Mouse (Mus musculus) MEL (cell line): ENCODE results near the gene Timm13. TPM values are rescaled to one million over a fixed set of nuclear protein-coding genes. Genes with fewer than 3 reads are reported as not detected.
A peak's percentile ranks its signal among the peaks of the same experiment; 100 is the strongest.

ENCODE experiments used
- DNase-seq: peaks from one replicate; pipeline ENCODE4 v3.0.0; 2011; ENCODE audit warnings: low read depth, low spot score
- H3K27ac ChIP-seq: 2 replicates; pipeline ENCODE4 v1.5.1; 2012; ENCODE audit warnings: low read depth, mild to moderate bottlenecking, control low read depth, low read length, moderate library complexity; ENCODE audit not compliant: control insufficient read depth
- H3K27me3 ChIP-seq, 2 experiments: fragments of 150-350 bp in 1 of 2; sonication (generic) in 1 of 2; 2 replicates each; pipeline ENCODE4 v1.6.1; 2012; ENCODE audit warnings: low read length in 2 of 2, mild to moderate bottlenecking in 2 of 2, improper control_type of control experiment in 1 of 2, moderate library complexity in 1 of 2; ENCODE audit not compliant: insufficient read depth in 2 of 2, control insufficient read depth in 1 of 2
- H3K36me3 ChIP-seq, 2 experiments: 2 replicates each; pipeline ENCODE4 v1.6.1; 2012 to 2014; ENCODE audit warnings: low read length in 2 of 2, improper control_type of control experiment in 1 of 2, inconsistent platforms in 1 of 2, mild to moderate bottlenecking in 1 of 2; ENCODE audit not compliant: insufficient read depth in 2 of 2, control insufficient read depth in 1 of 2
- H3K4me1 ChIP-seq, 2 experiments: fragments of 150-350 bp in 1 of 2; sonication (generic) in 1 of 2; 2 replicates each; pipeline ENCODE4 v1.6.1; 2012; ENCODE audit warnings: low read length in 2 of 2, improper control_type of control experiment in 1 of 2, mild to moderate bottlenecking in 1 of 2; ENCODE audit not compliant: insufficient read depth in 2 of 2, control insufficient read depth in 1 of 2
- H3K4me3 ChIP-seq, 2 experiments: fragments of 150-350 bp in 1 of 2; sonication (generic) in 1 of 2; 2 replicates each; pipeline ENCODE4 v1.5.1; 2012; ENCODE audit warnings: low read depth in 2 of 2, low read length in 2 of 2, mild to moderate bottlenecking in 2 of 2, moderate library complexity in 2 of 2, control low read depth in 1 of 2, improper control_type of control experiment in 1 of 2; ENCODE audit not compliant: control insufficient read depth in 1 of 2, insufficient read depth in 1 of 2
- H3K79me2 ChIP-seq: 2 replicates; pipeline ENCODE4 v1.6.1; 2012; ENCODE audit warnings: mild to moderate bottlenecking, low read length, moderate library complexity; ENCODE audit not compliant: control insufficient read depth, poor library complexity, insufficient read depth
- H3K9ac ChIP-seq: 2 replicates; pipeline ENCODE4 v1.6.1; 2012; ENCODE audit warnings: low read depth, mild to moderate bottlenecking, control low read depth, low read length, moderate library complexity; ENCODE audit not compliant: control insufficient read depth, poor library complexity, severe bottlenecking
- H3K9me3 ChIP-seq: fragments of 150-350 bp; sonication (generic); replicated peaks from 2 replicates; pipeline ENCODE4 v1.6.1; 2012; ENCODE audit warnings: mild to moderate bottlenecking, low read length, improper control_type of control experiment, moderate library complexity; ENCODE audit not compliant: insufficient read depth
- BHLHE40 ChIP-seq: IDR thresholded peaks from 2 replicates; pipeline ENCODE4 v1.6.1; 2012; ENCODE audit warnings: low read depth, mild to moderate bottlenecking, inconsistent platforms, low read length, improper control_type of control experiment, borderline replicate concordance
- CHD2 ChIP-seq: IDR thresholded peaks from 2 replicates; pipeline ENCODE4 v1.6.1; 2011; ENCODE audit warnings: low read length, improper control_type of control experiment
- EP300 ChIP-seq, 2 experiments: IDR thresholded peaks; 2 replicates each; pipeline ENCODE4 v1.6.1; 2011; ENCODE audit warnings: improper control_type of control experiment in 2 of 2, low read length in 2 of 2, low read depth in 1 of 2, mild to moderate bottlenecking in 1 of 2
- GATA1 ChIP-seq: IDR thresholded peaks from 2 replicates; pipeline ENCODE4 v1.6.1; 2011; ENCODE audit warnings: low read depth, low read length, improper control_type of control experiment
- JUND ChIP-seq: IDR thresholded peaks from 2 replicates; pipeline ENCODE4 v1.6.1; 2011; ENCODE audit warnings: low read depth, mild to moderate bottlenecking, improper control_type of control experiment, low read length
- KAT2A ChIP-seq: conservative IDR thresholded peaks from 2 replicates; pipeline ENCODE4 v1.6.1; 2012; ENCODE audit warnings: low read depth, low read length, improper control_type of control experiment, inconsistent platforms
- MAZ ChIP-seq: IDR thresholded peaks from 2 replicates; pipeline ENCODE4 v1.6.1; 2012; ENCODE audit warnings: low read depth, mild to moderate bottlenecking, inconsistent platforms, low read length, improper control_type of control experiment
- NELFE ChIP-seq: IDR thresholded peaks from 2 replicates; pipeline ENCODE4 v1.6.1; 2011; ENCODE audit warnings: low read depth, low read length, improper control_type of control experiment
- NRF1 ChIP-seq: IDR thresholded peaks from 2 replicates; pipeline ENCODE4 v1.6.1; 2014; ENCODE audit warnings: low read depth, mild to moderate bottlenecking, inconsistent platforms, low read length, improper control_type of control experiment, moderate library complexity; ENCODE audit not compliant: poor library complexity, insufficient read depth, severe bottlenecking
- POLR2A ChIP-seq, 2 experiments: IDR thresholded peaks; 2 replicates each; pipeline ENCODE4 v1.6.1; 2011 to 2012; ENCODE audit warnings: low read length in 2 of 2, mild to moderate bottlenecking in 2 of 2, control low read depth in 1 of 2, improper control_type of control experiment in 1 of 2, low read depth in 1 of 2, moderate library complexity in 1 of 2; ENCODE audit not compliant: control insufficient read depth in 1 of 2, insufficient read depth in 1 of 2, poor library complexity in 1 of 2
- POLR2AphosphoS2 ChIP-seq: IDR thresholded peaks from 2 replicates; pipeline ENCODE4 v1.6.1; 2011; ENCODE audit warnings: low read length, improper control_type of control experiment
- POLR2AphosphoS5 ChIP-seq: IDR thresholded peaks from 2 replicates; pipeline ENCODE4 v1.6.1; 2012; ENCODE audit warnings: low read depth, borderline replicate concordance, mild to moderate bottlenecking, inconsistent platforms, low read length, moderate library complexity, mixed read lengths
- SIN3A ChIP-seq: IDR thresholded peaks from 2 replicates; pipeline ENCODE4 v1.6.1; 2012; ENCODE audit warnings: low read length, improper control_type of control experiment, inconsistent platforms
- SMC3 ChIP-seq: IDR thresholded peaks from 2 replicates; pipeline ENCODE4 v1.6.1; 2011; ENCODE audit warnings: low read depth, low read length, improper control_type of control experiment
- polyA plus RNA-seq, 2 experiments: library from polyadenylated mRNA; stranded (reverse) in 1 of 2; unstranded in 1 of 2; fragments of >175 nt in 1 of 2; fragments of >200 nt in 1 of 2; gene quantifications; 2 replicates each; pipeline versions ENCODE4 v1.2.1 to v1.2.4; 2012; ENCODE audit warnings: low replicate concordance in 2 of 2, low read depth in 1 of 2; ENCODE audit not compliant: insufficient read length in 2 of 2, insufficient read depth in 1 of 2, missing spikeins in 1 of 2
- total RNA-seq: library from RNA; depleted of rRNA; stranded (reverse); fragments of 300-350 nt; gene quantifications from 2 replicates; pipeline ENCODE4 v1.2.3, GENCODE M21; 2012

Timm13 gene
- total and polyA plus RNA-seq, 3 experiments, result 329 to 645 (median 349) TPM

DNA sequence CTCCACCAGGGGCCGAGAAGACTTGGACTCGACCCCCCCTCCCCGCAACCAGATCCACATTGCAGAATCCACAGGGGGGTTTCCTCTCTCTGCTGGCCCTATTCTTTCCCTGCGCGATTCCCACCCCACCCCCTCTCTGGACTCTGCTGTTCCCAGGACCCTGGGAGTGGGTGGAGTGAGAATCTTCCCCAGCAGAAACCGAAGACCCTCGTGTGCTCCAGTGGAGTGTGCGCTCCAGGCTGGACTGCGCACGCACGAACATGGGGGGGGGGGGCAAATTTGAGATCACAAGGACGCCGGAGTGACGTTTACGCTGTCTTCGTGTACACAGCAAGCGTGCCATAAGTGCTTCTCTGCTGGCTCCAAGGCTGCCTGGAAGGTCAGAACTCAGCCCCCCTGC is 34.9 kb upstream of the Timm13 start:
- TF ChIP-seq SIN3A (0 out of 2 replicates have a peak, but pooled peaks have one; percentile 5), POLR2AphosphoS5 (no peak)
- Histone ChIP-seq H3K9me3 (no peaks in the 10 kb centered on the region), H3K27me3 (no peaks in the 10 kb centered on the region), H3K4me3 (no peak overlapping the region), H3K79me2 (peaks cover 6% of the 10 kb centered on the region), H3K9ac (no peak overlapping the region), H3K4me1 (peaks cover 7 to 38% of the 10 kb centered on the region in 2 experiments), H3K36me3 (peaks cover 0 to 11% of the 10 kb centered on the region in 2 experiments; a peak in 2 of 4 replicates), H3K27ac (no peak overlapping the region)
- DNase-seq, result no peak

DNA sequence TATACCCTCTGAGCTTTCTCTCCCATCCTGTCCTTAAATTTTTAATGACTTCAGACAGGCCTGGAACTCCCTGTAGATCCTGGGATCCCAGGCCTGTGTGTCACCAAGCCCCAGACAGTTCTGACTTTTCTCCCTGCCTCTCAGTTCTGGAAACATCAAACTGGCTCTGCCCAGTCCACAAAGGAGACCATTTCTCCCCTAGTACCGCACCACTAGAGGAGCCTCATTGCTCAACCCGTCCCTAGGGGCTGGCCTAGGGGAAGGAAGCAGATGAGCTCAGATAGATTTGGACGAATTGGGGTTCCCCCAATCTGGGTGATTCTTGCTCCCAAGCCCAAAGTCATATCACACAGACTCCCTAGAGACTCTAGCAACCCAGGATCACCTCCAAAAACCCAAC is 34.5 kb upstream of the Timm13 start:
- peaks cover 7 to 38% of the 10 kb centered on the region in 2 experiments for H3K4me1 ChIP-seq
- no peak overlapping the region for H3K27ac ChIP-seq
- peak; percentile 61 for DNase-seq

DNA sequence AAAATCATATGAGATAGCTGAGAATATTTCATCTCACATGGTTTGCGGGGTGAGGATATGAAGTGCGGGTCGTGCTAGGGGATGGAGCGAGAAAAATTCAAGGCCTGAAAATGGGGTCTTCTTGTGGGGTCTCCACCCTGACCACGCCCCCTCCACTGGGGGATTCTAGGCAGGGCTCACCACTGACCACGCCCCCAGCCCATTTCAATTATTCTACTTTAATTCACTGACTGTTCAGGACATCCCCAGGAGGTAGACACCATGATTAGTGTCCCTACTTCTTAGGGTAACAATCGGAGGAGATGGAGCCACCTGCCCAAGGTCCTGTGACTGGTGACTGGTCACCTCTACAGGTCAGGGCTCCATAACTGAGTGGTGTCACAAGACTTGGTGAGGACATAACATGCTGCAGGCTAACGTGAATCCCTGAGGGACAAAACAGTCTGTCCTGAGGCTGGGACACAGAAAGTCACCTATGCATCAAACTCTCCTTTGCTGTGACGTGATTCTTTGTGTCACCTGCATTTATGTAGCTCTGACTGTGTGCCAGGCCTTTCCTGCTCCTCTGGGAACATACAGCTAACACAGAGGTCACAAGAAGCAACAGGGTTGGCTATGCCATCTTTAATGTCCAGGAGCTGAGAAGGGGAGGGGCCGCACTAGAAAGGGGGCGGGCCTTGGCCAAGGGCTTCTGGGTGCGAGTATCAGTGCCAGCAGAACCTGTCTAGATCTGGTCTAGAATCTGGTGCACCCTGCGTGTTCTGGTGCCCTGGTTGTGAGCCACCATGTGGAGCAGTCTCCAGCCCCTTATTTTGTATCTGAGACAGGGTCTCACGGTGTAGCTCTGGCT is 33.6 kb upstream of the Timm13 start:
- H3K79me2 ChIP-seq, result peaks cover 13% of the 10 kb centered on the region
- DNase-seq, result peak; percentile 55
- H3K9ac ChIP-seq, result peak overlapping the region; percentile 65
- peak overlapping the region; percentile 54 to 92 for H3K4me3 ChIP-seq
- TF ChIP-seq EP300 (IDR thresholded peaks at IDR 0.05; ENCODE audit: low read depth in 1 of 2, low read length in 2 of 2) (no peak), POLR2A (IDR thresholded peaks at IDR 0.05; ENCODE audit: control insufficient read depth in 1 of 2, insufficient read depth in 1 of 2, low read depth in 1 of 2, low read length in 2 of 2, poor library complexity in 1 of 2) (0 out of 4 replicates have a peak, but pooled peaks of 1 of the 2 experiments have one; percentile 0), BHLHE40 (no peak), CHD2 (no peak), MAZ (no peak), POLR2AphosphoS2 (0 out of 2 replicates have a peak, but pooled peaks have one; percentile 13)
- peak overlapping the region; percentile 77 for H3K27ac ChIP-seq
- H3K36me3 ChIP-seq, result peaks cover 0 to 11% of the 10 kb centered on the region in 2 experiments; a peak in 2 of 4 replicates
- peaks cover 6 to 36% of the 10 kb centered on the region in 2 experiments for H3K4me1 ChIP-seq
- no peaks in the 10 kb centered on the region for H3K9me3 ChIP-seq
- no peaks in the 10 kb centered on the region for H3K27me3 ChIP-seq

More for the DNA sequence above, 34.5 kb upstream of the Timm13 start:
- no peaks in the 10 kb centered on the region for H3K9me3 ChIP-seq
- H3K4me3 ChIP-seq, result 0 out of 4 replicates have a peak overlapping the region, but pooled peaks of 1 of the 2 experiments have one; percentile 5
- TF ChIP-seq POLR2A (IDR thresholded peaks at IDR 0.05; ENCODE audit: control insufficient read depth in 1 of 2, insufficient read depth in 1 of 2, low read depth in 1 of 2, low read length in 2 of 2, poor library complexity in 1 of 2) (peak in 1 of 2 experiments; percentile 12; a peak in 1 of 4 replicates), KAT2A (no peak), JUND (no peak), SIN3A (0 out of 2 replicates have a peak, but pooled peaks have one; percentile 8), CHD2 (no peak), SMC3 (no peak), NELFE (no peak), NRF1 (no peak), GATA1 (no peak)
- peaks cover 11% of the 10 kb centered on the region for H3K79me2 ChIP-seq
- 0 out of 2 replicates have a peak overlapping the region, but pooled peaks have one; percentile 15 for H3K9ac ChIP-seq
- H3K36me3 ChIP-seq, result peaks cover 0 to 11% of the 10 kb centered on the region in 2 experiments; a peak in 2 of 4 replicates
- H3K27me3 ChIP-seq, result no peaks in the 10 kb centered on the region
